Mouse (Mus musculus) megakaryocyte, adult 5-6 weeks (primary cell): ENCODE measurements around the gene Rbm17. TPM values are rescaled to one million over a fixed set of nuclear protein-coding genes. Genes with fewer than 3 reads are reported as not detected.
A peak's percentile ranks its signal among the peaks of the same experiment; 100 is the strongest.
"Not testable (repeated sequence)": the region's sequence is repeated elsewhere in the genome, so short reads cannot be mapped to it uniquely, and the experiment has no call there.

Experiments
- ATAC-seq: 2 replicates; pipeline ENCODE4 v1.8.0; 2016; ENCODE audit warnings: mild to moderate bottlenecking, inconsistent platforms; ENCODE audit not compliant: poor library complexity, severe bottlenecking
- total RNA-seq, 2 experiments: library from RNA; stranded (forward) in 1 of 2; stranded (reverse) in 1 of 2; fragments of 153-499, 151-499 nt in 1 of 2; fragments of 221-1000, 200-1000 nt in 1 of 2; gene quantifications; 2 replicates each; pipeline versions ENCODE4 v1.2.3 to v1.2.4; 2015 to 2017

Gene Rbm17
- total RNA-seq, 2 experiments from 2014 or later = 115 to 122 TPM

DNA sequence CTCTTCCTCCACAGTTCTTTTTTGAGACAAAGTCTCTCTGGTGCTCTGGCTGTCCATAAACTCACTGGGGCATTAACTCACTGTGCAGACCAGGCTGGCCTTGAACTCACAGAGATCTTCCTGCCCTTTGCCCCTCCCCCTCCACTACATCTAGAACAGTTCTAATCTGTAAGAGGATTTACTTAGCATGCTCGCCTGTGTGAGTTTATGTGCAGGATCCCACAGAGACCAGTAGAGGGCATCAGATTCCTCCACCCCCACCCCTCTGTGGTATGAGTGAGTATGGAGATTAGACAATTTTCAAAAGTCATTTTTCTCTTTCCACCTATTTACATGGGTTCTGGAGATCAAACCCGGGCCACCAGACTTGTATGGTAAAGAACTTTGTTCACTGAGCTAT lies 56.3 kb downstream of the Rbm17 start:
- ATAC-seq = peak; percentile 41

DNA sequence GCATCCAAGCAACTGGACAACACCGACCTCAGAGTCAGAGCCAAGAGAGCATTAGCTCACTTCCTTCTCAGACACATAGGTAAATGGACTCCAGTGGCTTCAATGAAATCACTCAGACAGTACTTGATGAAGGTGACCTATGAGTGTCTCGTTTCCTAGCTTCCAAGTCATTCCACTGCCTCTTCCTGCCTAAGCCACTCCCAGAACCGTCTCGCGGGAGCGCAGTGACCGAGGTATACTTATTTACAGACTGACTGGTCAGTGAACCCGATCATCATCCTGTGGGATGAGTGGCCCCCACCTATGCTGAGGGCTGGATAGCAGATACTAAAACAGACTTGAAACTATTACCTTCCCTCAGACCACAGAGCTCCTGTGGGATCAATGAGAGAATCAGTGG lies 57.9 kb downstream of the Rbm17 start:
- ATAC-seq = no peak

DNA sequence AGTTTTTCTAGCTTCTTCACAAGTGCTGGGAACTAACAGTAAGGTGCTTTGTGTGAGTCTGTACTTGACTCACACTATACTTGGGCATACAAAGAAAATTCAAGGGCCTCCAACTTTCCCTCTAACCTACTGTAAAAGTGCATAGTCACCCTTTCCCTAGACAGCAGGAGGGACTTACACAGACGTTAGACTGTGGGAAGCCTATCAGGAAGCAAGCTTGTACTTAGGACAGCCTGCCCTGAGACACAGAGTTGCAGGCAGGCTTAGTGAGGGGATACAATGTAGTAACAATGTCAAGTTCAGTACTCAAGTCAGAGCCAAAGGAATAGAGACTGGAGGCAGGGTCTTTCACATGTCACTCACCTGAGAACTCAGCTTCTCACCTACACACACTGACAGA lies 58.6 kb downstream of the Rbm17 start:
- ATAC-seq = no peak

DNA sequence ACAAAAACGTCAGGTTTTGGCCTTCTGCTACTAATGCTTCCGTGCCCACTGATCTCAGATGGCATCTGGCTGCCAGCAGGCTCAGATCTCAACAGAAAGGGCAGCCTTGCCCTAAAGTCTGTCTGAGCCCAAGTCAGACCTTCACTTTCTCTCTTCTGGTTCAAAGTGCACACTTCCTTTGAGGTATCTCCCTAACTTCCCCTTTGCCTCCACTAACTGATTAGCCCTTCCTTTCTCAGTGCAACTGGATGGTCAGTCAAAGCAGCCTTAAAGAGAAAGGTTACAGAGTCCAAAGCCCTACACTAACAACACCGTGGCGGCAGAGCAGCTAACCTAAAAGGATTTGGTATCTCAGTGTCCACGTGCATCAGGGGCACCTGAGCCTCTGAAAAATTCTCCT lies 59.6 kb downstream of the Rbm17 start:
- ATAC-seq = peak; percentile 43

DNA sequence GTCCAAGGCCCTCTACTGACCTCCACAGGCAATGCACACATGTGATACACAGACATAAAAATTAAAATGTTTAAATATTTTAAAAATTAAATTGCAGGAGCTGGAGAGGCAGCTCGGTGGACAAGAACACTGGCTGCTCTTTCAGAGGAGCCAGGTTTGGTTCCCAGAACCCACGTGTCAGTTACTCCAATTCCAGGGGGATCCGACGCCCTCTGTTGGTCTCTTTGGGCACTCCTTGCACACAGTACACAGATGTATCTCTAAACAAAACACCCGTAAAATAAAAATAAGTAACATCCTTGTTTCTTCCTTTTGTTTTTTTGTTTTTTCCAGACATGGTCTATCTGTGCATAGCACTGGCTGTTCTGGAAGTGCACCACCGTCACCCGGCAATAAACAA lies 60.8 kb downstream of the Rbm17 start:
- ATAC-seq = no peak

DNA sequence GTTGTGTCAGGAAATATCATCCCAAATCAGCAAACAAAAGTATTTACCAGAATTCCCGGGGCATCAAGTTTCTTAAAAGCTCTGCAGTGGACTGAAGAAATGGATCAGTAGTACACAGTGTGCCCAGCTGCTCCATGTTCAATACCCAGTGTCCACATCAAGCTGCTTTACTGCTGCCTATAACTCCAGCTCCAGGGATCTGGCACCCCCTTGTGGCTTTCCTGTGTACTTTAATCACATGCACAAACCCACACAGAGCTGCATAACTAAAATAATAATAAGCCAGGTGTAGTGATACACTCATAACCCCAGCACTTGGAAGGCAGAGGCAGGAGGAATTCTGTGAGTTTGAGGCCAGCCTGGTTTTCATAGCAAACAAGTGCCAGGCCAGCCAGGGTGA lies 61.3 kb downstream of the Rbm17 start:
- ATAC-seq = peak; percentile 68

DNA sequence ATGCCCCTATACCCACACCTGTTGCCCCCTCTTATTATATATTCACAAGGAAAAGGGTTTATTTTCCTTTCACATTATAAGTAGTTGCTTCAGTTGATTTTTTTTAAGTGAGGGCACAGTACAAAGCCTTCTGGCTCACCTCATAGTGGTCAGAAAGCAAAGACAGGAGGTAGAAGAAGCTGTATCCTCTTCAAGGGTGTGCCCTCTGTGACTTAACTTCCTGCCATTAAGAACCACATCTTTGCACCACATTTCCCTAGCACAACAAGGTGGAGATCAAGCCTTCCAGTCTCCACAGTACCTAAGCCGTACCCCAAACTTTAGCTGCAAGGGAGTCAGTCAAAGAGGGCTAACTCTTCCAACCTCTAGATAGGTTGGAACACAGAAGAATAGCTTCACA lies 61.8 kb downstream of the Rbm17 start:
- peak; percentile 51 for ATAC-seq

DNA sequence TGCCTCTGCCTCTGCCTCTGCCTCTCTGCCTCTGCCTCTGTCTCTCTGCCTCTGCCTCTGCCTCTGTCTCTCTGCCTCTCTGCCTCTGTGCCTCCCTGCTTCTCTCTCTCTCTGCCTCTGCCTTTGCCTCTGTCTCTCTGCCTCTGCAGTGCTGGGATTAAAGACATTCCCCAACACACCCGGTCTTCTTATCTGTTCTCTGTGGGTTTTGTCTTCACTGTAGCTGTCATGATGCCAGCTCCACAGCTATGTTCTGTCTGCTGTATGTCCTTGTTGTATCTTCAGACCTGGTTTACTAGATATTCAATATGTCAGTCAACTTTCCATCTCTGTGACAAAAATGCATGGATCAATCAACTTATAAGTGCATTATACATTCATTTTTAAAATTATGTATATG lies 62.4 kb downstream of the Rbm17 start:
- ATAC-seq = not testable (repeated sequence)

DNA sequence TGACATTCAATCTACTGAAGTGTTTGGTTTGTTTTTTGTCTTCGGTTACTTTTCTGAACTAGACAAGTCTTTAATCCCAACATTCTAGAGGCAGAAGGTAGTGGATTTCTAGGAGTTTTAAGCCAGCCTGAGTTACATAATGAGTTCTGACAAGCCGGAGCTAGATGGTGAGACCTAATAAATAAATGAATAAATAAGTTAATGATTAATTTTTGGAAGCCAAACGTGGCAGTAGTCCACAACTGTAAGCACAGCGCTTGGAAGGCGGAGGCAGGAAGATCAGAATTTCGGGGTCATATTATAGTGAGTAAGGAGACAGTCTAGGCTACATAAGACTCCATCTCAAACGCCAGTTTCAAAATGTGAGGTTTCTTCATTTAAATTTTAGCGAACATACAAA lies 68.0 kb downstream of the Rbm17 start:
- ATAC-seq = no peak

Other genes with a start within 250 kb of the Rbm17 start
- 24.5 and 31.3 TPM in 2 replicates for gene Pfkfb3, start 50.1 kb downstream of the Rbm17 start, total RNA-seq (2015)
- 22.1 and 23.0 TPM in 2 replicates for gene Pfkfb3, start 50.1 kb downstream of the Rbm17 start, total RNA-seq (2017)
- gene Gm17490, start 22.1 kb upstream of the Rbm17 start, total RNA-seq (2015) = not detected in 2 replicates
- not detected in 2 replicates for gene Gm17490, start 22.1 kb upstream of the Rbm17 start, total RNA-seq (2017)
- 0.42 and 0.75 TPM in 2 replicates for gene Il2ra, start 38.7 kb upstream of the Rbm17 start, total RNA-seq (2015)
- not detected in 2 replicates for gene Il2ra, start 38.7 kb upstream of the Rbm17 start, total RNA-seq (2017)
- 13.5 and 15.4 TPM in 2 replicates for gene Il15ra, start 101.1 kb upstream of the Rbm17 start, total RNA-seq (2015)
- gene Il15ra, start 101.1 kb upstream of the Rbm17 start, total RNA-seq (2017) = 9.3 and 11.1 TPM in 2 replicates
- 62.1 and 65.4 TPM in 2 replicates for gene Fbh1, start 173.4 kb upstream of the Rbm17 start, total RNA-seq (2015)
- gene Fbh1, start 173.4 kb upstream of the Rbm17 start, total RNA-seq (2017) = 73.0 and 114 TPM in 2 replicates
- gene Ankrd16, start 173.7 kb upstream of the Rbm17 start, total RNA-seq (2015) = 42.3 and 52.2 TPM in 2 replicates
- gene Ankrd16, start 173.7 kb upstream of the Rbm17 start, total RNA-seq (2017) = 23.3 and 32.1 TPM in 2 replicates